Mouse (Mus musculus): Measurements from ENCODE around the gene Tent4a.

The Tent4a gene

DNA sequence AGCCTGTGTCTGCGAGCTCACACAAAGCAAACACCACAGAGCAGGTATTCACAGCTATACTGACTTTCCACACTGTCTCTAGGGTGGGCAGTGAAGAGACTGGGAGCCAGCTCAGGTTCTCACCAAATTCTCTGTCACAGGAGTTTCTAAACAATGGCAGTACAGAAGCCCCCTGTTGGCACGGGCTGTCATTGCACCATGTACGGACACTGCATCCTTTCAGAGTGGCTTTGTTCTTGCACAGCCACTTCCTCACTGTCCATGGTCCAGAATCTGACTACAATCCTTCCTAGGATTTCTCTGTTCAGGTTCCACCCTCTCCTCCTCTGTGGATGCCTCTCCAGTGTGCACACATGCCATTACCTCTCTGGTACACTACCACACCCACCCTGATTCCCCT lies 10.6 kb upstream of the Tent4a start:
- DNase-seq (ENCODE audit: low spot score) = peak; percentile 32

DNA sequence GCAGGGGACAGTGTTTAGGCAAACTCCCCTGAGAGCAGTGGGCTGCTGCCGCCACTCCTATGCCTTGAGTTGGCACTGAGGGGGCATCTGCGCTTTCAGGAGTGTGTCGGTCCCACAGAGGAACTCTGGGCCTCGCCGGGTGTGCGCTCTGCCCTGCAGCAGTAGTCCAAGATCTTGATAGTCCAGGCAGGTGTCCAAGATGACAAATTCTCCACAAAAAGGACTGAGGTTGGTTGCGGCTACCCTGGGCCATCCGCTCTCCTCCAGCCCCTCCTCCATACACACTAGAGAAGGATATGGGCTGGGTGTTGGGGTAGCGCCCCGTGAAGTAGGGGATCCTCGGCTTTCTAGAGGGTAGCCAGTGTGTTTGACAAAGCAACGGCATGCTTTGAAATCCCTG lies 9.2 kb upstream of the Tent4a start:
- no peak for DNase-seq (ENCODE audit: low spot score)

DNA sequence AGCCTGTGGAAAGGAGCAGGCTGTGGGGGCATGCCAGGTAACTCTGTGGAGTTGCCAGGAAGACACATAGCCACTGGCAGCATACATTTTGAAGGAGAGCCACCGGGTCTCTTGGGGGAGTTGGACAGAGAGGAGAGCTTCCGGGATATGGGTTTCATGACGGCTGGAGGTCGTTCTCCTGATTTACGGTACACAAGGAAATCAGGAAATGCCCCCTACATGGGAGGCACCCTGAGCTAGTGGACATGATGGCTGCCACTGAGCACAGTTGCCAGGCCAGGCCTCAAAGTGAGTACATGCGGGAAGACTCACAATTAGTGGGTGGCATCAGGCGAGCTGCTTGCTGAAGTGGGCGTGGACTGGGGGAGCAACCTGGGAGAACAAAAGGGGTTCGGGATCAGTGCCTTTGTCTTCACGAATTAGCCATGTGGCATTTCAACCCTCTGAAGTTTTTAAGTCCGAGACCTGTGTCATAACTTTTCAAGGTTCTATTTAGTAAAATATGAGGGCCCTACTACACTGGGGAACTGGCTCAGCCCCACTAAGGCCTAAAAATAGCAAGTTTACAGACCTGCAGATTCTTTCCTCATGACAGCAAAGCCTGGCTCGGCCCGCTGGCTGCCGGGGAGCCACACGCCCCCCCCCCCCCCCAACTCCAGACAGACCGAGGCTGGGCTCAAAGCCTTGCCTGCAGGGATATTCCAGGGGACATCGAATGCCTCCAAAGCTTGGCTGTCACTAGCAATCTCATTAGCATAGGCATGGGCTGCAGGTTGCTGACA lies 8.3 kb upstream of the Tent4a start:
- no peak for DNase-seq (ENCODE audit: low spot score)

DNA sequence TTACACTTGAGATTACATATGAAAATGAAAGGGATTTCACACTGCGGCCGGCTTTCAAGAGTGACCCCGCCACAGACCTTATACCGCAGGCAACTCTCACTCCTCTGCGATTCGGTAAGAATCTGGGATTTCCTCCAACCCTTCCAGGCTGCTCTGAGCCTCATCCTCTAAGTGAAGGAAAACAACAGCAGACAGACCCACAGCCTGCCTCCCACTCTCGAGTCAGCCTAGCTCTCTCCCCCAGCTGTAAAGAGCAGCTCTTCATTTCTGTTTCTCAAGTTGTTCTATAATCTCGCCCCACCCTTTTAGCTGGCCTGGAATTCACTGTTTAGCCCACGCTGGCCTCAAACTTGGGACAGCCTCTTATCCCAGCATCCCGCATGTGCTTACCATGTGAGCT lies 7.4 kb upstream of the Tent4a start:
- no peak for DNase-seq (ENCODE audit: low spot score)

DNA sequence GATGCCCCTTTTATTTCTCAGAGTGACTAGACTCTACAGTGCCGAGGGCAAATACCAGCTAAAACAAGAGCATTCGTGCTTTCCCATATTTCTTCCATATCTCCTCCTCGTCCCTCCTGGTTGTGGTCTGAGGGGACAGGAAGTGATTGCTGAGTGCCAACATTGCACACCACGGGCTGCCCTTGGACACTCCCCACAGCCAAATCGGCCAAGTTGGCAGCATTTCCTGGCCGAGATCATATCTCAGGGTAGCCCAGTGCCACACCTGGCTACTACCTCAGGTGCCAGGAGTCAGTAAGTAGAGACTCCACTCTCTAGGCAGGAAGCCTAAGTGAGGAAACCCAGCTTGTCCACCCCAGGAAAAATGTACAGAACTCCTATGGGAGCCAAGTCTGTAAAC lies 6.8 kb upstream of the Tent4a start:
- no peak for DNase-seq (ENCODE audit: low spot score)

DNA sequence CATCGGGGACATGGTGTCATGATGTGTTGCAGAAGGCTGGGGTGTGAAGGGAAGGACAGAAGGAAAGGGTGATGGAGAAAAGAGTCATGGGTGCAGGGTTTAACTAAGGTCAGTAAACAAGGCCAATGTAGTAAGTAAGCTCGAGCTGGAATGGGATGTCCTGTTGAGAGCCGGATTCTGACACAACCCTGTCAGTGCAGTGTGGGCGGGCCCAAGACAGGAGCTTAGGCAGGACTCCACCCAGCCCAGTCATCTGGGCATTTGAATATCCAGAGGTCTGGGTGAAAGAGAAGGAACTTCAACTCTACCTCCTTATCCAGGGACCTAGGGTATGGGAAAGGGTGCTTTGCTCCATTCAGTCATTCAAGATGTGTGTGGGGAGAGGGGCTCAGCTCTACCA lies 3.9 kb upstream of the Tent4a start:
- DNase-seq (ENCODE audit: low spot score) = no peak

DNA sequence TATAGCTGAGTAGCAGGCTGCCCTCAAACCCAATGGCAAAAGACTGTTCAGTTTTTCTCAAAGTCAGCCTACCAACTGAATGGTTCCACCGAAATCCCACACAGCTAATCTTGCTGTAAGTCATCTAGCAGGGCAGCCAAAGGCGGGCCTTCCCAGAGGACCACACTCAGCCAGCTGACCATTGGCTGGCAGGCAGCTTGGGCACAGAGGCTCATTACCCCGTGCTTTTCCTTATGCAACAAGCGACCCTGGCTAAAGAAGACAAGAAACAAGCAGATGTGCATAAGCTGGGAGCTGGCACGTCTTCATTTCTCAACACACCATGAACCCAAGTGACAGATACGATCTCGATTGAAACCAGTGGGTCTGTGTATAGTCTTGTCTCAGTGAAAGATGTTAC lies 2.9 kb upstream of the Tent4a start:
- DNase-seq (ENCODE audit: low spot score) = no peak

DNA sequence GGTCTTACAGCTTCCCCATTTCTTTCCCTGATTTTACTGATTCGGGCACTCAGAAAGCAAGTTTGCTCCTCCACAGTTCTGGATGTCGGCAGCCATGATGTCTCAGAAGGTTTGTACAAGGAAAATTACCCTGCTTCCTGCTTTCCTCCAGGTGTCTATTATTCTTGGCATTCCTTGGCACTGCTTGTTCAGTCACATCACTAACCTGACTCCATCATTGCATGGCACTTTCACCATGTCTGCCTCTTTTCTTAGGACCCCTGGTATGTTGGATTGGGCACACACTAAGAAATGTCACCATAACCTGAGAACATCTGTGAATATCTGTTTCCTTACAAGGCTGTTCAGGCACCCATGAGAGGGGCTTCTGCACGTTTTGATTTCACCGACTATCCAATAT lies 1.6 kb upstream of the Tent4a start:
- no peak for DNase-seq (ENCODE audit: low spot score)

DNA sequence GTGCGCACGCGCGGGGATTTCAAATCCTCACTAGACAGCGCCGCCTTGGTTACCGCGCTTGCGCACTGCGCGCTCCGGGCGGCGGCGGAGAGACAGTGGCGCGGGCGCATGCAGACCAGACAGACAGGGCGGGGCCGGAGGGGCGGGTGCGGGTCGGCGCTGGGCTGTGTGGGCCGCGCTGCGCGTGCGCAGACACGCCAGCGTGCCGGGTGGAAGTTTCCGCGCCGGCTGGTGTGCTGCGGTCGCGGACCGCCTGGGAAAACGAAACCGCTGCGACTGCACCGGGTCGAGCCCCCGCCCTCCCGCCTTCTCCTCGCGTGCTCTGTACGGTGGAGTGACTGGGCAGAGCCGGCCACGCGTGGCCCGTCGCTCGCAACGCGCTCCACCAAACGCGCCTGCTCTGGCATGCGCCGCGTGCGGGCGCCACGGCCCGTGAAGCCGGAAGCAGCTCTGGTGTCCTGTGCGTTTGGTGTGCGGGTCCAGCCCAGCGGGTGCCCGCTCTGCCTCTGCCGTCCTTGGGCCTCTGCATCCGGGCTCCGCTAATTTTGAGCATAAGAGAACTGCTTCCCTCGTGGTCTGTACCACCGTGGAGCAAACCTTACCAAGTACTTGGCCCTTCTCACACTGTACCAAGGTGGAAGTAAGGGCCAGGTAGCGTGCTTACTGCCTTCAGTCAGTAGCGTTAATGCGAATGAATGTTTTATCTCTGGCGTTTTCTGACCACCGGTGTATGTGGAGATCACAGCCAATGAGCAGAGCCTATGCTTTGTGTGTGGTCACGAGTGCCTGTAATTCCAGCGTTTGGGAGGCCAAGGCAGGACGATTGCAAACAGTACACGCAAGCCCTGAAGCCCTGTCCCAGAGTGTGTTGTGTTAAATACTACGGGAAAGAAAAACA lies 486 bp upstream of the Tent4a start:
- DNase-seq (ENCODE audit: low spot score) = peak; percentile 97

DNA sequence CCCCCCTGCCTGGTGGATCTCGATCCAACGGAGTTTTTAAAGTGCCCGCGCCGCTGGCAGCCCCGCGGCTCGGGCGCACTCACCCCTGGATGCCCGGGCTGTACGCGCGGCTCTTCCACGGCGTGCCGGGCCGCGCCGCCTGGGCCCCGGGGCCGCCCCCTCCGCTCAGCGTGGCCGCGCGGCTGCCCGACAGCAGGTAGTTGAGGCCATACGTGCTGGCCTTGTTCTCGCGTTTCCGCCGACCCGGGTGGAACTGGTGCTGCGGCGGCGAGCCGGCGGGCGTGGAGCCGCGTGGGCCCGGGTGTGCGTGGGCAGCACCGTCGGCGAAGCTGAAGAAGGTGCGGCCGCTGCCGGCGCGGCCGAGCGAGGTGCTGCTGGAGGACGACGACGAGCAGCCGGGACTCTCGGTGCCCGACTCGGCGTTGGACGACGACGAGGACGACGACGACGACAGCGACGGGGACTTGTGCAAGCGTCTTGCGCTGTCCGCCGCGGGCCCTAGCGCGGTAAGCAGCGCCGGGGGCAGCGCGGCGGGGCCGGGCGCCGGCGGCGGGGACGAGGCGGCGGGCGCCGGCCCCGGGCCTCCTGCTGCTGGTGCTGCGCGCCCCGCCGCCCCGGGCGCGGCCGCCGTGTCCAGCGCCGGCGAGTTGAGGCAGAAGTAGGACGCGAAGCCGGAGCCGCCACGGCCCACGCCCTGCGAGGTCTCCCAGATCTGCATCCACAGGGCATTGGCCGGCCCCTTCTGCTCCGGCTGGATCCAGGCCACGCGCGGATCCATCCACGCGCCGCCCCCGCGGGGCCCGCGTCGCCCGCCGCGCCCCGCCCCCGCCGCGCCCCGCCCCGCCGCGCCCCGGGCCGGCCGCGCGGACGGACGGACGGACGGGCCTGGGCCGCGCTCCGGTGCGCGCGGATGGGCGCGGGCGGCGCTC lies 748 bp downstream of the Tent4a start, which contains the start of gene Nsun2:
TSS of gene Nsun2 (plus strand) at position 342 of the 929 bp plus-strand sequence.
- peak; percentile 60 for DNase-seq (ENCODE audit: low spot score)

DNA sequence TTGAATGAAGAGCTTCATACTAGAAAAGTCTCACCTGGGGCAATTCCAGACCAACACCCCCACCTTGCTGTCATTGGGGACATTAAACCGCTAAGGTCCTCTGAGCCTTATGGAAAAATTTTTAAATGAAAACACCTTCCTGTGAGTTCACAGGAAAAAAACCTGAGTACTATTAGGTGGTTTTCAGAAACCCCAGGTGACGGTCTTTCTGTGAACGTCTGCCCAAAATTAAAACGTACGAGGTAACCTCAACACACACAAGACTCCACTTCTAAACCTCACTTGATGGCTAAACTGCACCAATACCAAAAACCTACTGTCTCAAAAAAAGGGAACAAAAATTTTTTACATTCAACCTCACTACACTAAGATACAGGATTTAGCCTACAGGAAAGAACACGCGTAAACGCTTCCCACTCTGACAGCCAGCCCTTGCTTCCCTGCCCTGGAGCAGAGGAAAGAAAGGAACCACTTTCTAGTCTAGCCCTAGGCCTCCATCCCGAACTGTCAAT lies 1.5 kb downstream of the Tent4a start:
- DNase-seq (ENCODE audit: low spot score) = no peak

DNA sequence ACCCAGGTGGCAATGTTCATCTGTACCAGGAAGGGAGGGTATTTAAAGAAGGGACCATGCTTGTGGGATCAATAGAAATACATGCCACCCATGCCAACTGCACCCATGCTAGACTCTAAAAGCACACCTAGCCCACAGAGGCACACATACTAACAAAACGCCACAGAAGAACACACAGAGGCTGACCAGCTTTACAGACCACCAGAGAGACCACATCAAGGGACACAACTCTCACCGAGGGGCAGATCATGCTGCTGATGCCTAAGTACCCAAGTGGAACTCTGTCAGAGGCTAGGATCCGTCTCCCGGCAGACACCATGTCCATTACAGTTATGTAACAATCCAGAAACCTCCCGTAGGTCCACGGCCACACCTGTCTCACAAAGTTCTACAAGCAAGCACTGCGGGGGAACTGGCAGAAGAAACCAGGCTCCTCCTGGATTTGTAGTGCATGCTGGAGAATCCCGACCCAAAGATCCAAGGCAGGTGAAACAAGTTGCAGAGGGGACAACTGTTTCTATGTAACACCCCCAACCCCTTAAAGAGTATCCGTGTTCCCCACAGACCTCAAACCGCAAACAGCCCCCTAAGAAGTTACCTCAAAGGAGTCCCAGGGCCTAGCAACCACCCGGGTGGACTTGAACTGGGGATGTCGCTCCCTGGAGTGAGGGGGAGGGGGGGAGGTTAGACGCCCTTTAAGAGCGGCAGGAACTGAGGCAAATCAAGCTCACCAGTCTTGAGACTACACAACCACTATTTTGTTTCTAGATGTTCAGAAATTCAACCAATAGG lies 2.1 kb downstream of the Tent4a start:
- DNase-seq (ENCODE audit: low spot score) = no peak

DNA sequence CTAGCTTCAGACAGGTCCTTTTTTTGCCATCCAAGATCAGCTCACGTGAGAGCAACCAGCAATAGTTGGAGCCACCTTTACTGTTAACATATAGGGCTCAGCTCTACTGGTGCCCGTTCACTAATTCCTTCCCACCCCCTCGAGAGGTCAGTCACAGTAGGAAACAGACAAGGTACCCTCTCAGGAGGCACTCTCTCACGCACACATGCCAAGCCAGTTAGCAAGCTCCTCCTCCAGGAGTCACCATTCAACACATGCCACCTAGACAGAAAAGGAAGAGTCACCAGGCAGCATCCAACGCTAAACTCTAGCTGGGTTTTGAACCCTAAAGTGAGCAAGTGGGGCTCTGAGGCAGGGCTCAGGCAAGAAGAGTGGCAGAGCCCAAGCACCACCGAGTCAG lies 3.0 kb downstream of the Tent4a start:
- DNase-seq (ENCODE audit: low spot score) = no peak

DNA sequence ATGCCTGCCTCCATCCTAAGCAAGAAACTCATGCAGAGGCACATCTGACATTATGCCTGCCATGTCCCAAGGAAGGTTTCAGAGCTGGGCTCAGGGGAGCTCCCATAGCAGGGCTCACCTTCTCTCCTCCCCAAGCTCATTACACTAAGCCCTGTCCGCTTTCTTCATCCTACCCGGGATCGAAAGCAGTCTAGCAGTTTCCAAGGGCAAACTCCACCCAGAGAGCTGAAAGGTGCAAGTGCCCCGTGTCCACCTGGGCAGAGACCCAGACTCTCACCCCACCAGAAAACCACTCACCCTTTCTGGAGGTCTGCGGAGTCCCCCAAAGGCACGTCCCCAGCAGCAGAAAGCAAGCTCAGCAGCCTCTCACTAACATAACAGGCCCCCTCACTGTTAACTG lies 3.5 kb downstream of the Tent4a start:
- no peak for DNase-seq (ENCODE audit: low spot score)

DNA sequence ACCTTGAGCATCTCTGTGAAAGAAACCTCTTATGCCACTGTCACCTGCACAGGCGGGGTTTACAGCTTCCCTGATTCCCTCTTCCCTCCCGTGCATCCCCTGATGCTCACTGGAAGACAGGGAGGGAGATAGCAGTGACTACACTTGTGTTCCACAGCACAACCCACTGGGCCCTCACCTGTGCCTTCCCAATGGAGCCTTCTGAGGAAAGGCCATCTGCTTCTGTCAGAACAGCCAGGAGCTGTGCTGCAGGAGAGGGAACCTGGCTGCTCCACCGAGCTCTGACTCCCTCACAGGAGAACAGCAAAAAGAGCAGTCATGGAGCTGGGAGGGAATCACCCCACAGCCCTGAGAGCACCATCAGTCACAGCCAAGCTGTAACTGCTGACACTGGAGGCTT lies 4.3 kb downstream of the Tent4a start:
- DNase-seq (ENCODE audit: low spot score) = no peak

DNA sequence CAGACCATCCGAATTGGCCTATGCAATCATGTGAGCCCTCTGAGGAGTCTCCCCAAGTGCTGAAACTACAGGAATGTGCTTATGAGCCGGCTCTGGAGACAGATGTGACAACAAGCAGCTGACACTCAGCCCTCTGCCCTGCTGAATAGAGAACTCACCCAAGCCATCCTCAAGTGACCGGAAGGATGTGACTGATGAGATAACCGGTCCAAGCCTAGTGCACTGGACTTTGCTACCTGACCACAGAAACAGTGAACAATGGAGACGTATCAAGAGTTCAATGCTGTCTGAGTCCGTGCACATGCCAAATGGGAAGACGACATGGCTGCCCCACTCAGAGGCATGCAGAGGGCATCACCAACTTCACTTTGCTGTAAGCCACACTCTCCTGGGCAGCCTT lies 5.9 kb downstream of the Tent4a start:
- no peak for DNase-seq (ENCODE audit: low spot score)

DNA sequence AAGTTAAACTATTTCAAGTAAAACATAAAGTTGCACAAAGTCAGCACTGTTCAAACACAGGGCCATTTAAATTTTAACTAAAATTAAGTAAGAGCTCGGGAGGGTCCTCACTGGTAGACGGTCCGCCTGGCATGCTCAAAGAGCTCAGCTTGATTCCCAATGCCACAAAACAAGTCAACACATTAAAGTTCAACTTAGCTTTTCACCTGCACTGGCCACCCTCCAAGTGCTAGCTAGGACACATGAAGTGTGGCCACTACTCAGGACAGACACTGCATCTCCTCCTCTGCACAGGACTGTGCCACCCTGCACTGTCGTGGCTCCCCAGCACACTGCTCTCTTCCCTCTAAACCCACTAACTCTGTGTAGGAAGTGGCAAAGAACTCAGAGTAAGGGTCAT lies 8.6 kb downstream of the Tent4a start:
- no peak for DNase-seq (ENCODE audit: low spot score)

DNA sequence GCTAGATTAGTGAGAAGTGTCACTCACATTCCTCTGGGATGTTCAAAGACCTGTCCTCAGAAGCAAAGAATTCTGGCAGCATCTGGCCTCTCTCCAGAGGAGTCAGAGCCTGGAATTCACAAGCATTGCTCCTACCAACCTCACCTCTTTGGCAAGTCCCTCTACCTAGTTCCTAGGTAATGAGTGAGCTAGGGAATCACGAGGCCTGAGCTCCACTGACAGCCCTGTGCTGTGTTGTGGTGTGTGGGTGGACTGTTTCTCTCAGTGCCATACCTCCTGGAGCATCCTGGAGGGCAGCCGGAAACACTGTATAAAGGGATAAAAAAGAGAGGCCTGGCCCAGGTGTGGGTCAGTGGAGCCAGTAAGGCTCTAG lies 10.3 kb downstream of the Tent4a start:
- DNase-seq (ENCODE audit: low spot score) = no peak

DNA sequence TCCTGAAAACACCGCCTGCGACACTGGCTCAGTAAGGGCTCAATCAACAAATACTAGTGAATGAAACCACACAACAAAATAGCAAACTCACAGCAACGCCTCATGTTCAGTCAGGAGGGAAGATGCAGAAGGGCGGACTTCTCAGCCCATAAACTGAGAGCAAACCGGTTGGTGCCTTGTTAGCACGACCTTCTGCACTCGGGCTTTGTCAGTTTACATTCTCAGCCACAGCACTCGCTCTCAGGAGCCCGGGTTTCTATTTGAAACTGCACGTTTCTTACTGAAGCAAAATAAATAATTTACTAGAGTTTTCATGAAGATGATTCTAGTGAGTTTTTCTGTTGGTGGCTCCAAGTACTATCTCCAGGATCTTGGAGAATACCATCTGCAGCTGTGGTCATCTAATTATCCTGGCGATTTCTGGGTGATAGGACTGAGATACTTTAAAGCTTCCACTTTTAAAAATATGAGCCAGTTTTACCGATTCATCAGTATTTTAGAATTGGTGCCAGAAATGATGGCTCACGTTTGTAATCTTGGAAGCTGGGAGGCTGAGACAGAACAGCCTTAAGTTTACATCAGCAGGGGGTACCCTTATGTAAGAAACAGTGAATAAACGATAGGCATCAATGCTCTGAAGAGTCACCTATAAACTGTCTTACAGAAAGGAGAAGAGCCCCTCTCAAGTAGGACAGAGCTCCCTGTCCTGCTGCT lies 10.8 kb downstream of the Tent4a start:
- DNase-seq (ENCODE audit: low spot score) = no peak

DNA sequence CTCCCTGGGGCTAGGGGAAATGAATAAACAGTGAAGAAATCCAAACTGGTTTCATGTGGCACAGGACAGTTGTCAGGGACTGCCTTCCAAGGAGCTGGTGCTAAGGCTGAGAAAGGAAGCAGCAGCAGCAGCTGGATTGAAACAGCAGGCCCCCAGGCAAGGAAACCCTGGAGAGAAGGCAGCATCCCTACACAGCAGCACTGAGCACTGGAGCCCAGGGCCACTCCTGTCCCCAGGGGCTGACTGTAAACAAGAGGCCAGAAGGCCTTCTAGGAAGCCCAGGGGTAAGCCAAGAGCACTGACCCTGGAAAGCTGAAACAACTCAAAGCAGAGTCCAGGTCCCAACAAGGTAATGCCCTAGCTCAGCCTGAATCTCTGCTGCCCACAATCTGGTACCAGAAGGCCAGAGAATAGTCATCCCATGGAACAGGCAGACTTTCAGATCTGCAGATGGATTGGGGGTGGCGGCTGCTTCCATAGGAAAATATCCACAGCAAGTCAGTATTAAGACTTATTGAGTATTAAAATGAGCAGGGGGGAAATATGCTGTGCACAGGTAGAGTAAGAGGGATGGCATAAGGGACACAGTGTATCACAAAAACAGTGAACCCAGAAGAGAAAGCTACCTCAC lies 12.1 kb downstream of the Tent4a start:
- DNase-seq (ENCODE audit: low spot score) = no peak
